Comparison of ENCODE assay signal across 8 mouse cellular contexts in the genomic region with DNA sequence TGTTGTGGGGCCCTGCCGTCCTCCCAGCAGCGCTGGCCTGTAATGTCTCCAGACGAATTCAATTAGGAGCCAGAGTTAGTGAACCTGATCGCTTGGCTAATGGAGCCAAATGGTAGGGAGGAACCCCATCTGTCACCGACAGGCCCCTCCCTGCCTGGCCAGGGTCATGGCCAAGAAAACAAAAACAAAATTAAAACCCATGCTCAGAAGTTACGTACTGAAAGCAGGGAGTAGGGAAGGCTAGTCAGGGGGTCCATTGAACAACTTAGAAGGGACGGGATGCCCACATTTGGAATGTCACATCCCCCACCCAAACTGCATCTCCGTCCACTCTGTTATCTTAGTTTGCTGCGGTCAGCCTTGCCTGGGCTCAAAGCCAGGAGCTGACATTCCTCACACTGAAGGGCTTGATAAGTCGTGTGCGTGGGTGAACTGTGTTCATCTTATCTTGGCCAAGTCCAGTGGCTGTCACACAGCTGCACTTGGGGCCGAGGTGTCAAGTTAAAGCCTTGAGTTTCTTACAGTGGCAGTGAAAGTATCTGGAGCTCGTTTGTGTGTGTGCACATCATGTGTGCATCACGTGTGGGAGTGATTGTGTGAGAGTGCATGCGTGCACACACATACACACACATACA. TPM values are rescaled to one million over a fixed set of nuclear protein-coding genes. Genes with fewer than 3 reads are reported as not detected.
DNase-seq lines count a peak whose midpoint lies in the region; ATAC-seq and TF ChIP-seq lines count a peak whose summit lies in the region.
"Had no signal": no experiment of that assay in that cellular context is flagged by ENCODE, and none has a peak within 500 bp of the region (broad histone marks: within the 10 kb centered on the region; RNA-seq: fewer than 3 reads in every experiment).

No protein-coding gene starts in this region.

- 38% methylated on average over 15 of the region's 15 CpGs for WGBS in hindbrain, embryonic 13.5 days

- H3K27ac ChIP-seq in hindbrain, embryonic 13.5 days, result peak overlapping the region; percentile 70
- H3K27ac ChIP-seq: liver, embryonic 15.5 days had no signal

- no peaks in the 10 kb centered on the region for H3K79me3 ChIP-seq in C2C12 (ENCODE audit: low read depth)

- DNase-seq in adipocyte (ENCODE audit: low spot score), result peak; percentile 28
- DNase-seq in right cerebral cortex, postnatal 10 days (ENCODE audit: low spot score in 2 of 2), result no peak

- H3K79me2 ChIP-seq in C2C12 (ENCODE audit: control insufficient read depth, insufficient read depth) (no peaks in the 10 kb centered on the region), myocyte (ENCODE audit: control insufficient read depth, insufficient read depth) (no peaks in the 10 kb centered on the region)

- no peaks in the 10 kb centered on the region for H3K36me3 ChIP-seq in C2C12 (ENCODE audit: control insufficient read depth, insufficient read depth)
- H3K36me3 ChIP-seq in hindbrain, embryonic 13.5 days, result no peaks in the 10 kb centered on the region
- H3K36me3 ChIP-seq in myocyte (ENCODE audit: control insufficient read depth, insufficient read depth), result no peaks in the 10 kb centered on the region
- H3K36me3 ChIP-seq: liver, embryonic 15.5 days had no signal

- no peak overlapping the region for H3K9ac ChIP-seq in hindbrain, embryonic 13.5 days
- H3K9ac ChIP-seq: liver, embryonic 15.5 days had no signal

- peaks cover 34% of the 10 kb centered on the region for H3K4me1 ChIP-seq in hindbrain, embryonic 13.5 days (replicated peaks)
- H3K4me1 ChIP-seq: liver, embryonic 15.5 days had no signal

- TF ChIP-seq CTCF in C2C12 (IDR thresholded peaks at IDR 0.05; ENCODE audit: control insufficient read depth, insufficient read depth, insufficient read length), result no peak

- no peak overlapping the region for H3K4me2 ChIP-seq in hindbrain, embryonic 13.5 days
- peak overlapping the region; percentile 80 for H3K4me2 ChIP-seq in myocyte (ENCODE audit: low read depth)
- H3K4me2 ChIP-seq: liver, embryonic 15.5 days had no signal

- H3ac ChIP-seq in C2C12 (ENCODE audit: control insufficient read depth, insufficient read length, low read depth) (no peak overlapping the region), myocyte (ENCODE audit: control insufficient read depth, insufficient read length) (no peak overlapping the region)

- H3K27me3 ChIP-seq in C2C12 (ENCODE audit: control insufficient read depth, insufficient read depth, insufficient read length) (no peaks in the 10 kb centered on the region), myocyte (ENCODE audit: control insufficient read depth, insufficient read depth, insufficient read length) (no peaks in the 10 kb centered on the region)
- H3K27me3 ChIP-seq in hindbrain, embryonic 13.5 days, result peaks cover 21% of the 10 kb centered on the region

- no peak for TF ChIP-seq POLR2A in myocyte (IDR thresholded peaks at IDR 0.05; ENCODE audit: insufficient read length, low read depth)

- peak; percentile 72 for ATAC-seq in erythroblast, adult 5-6 weeks (replicated peaks; ENCODE audit: low FRiP score, poor library complexity, severe bottlenecking)
- ATAC-seq in hindbrain, embryonic 13.5 days (ENCODE audit: low FRiP score), result peak; percentile 51
- ATAC-seq in activated CD4-positive, CD25-positive, alpha-beta regulatory T cell, adult 4 months, result no peak

- H3K9me3 ChIP-seq in hindbrain, embryonic 13.5 days, result no peaks in the 10 kb centered on the region
- H3K9me3 ChIP-seq: liver, embryonic 15.5 days had no signal

- H3K4me3 ChIP-seq in C2C12 (ENCODE audit: insufficient read depth, poor library complexity, severe bottlenecking) (no peak overlapping the region), myocyte (no peak overlapping the region)
- no peak overlapping the region for H3K4me3 ChIP-seq in hindbrain, embryonic 13.5 days
- H3K4me3 ChIP-seq: liver, embryonic 15.5 days had no signal

TF ChIP-seq in C2C12, 6 proteins besides CTCF, POLR2A, EP300 and RAD21:
- no peak for TF ChIP-seq MYOG (IDR thresholded peaks at IDR 0.05; ENCODE audit: control insufficient read depth, extremely low read depth, insufficient read length)
- TF ChIP-seq USF1 (IDR thresholded peaks at IDR 0.05; ENCODE audit: low read depth), result peak; percentile 61
- peak; percentile 34 for TF ChIP-seq MAX (IDR thresholded peaks at IDR 0.05)
- no peak for TF ChIP-seq FOSL1 (IDR thresholded peaks at IDR 0.05; ENCODE audit: insufficient read depth, low read length, poor library complexity, severe bottlenecking)
- peak; percentile 91 for TF ChIP-seq MYOD1 (IDR thresholded peaks at IDR 0.05; ENCODE audit: control insufficient read depth, insufficient read length, low read depth)

TF ChIP-seq in myocyte, 11 proteins besides CTCF, POLR2A, EP300 and RAD21:
- peak; percentile 63 for TF ChIP-seq USF1 (IDR thresholded peaks at IDR 0.05; ENCODE audit: low read depth)
- TF ChIP-seq MAX (IDR thresholded peaks at IDR 0.05; ENCODE audit: low read depth), result no peak
- no peak for TF ChIP-seq SRF (IDR thresholded peaks at IDR 0.05; ENCODE audit: control insufficient read depth, insufficient read length, low read depth)
- TF ChIP-seq REST (IDR thresholded peaks at IDR 0.05; ENCODE audit: insufficient read depth, insufficient read length), result no peak
- TF ChIP-seq CEBPB (IDR thresholded peaks at IDR 0.05; ENCODE audit: insufficient read depth, poor library complexity, severe bottlenecking), result no peak
- TF ChIP-seq MYOD1 (IDR thresholded peaks at IDR 0.05; ENCODE audit: control insufficient read depth in 1 of 3, insufficient read length in 2 of 3, low read depth in 2 of 3), result peak in 2 of 3 experiments; percentile 88 to 90
- TF ChIP-seq TCF3 (IDR thresholded peaks at IDR 0.05; ENCODE audit: insufficient read length, low read depth), result peak; percentile 65
- TF ChIP-seq MYOG (IDR thresholded peaks at IDR 0.05; ENCODE audit: control insufficient read depth in 1 of 3, insufficient read depth in 1 of 3, insufficient read length in 2 of 3, low read depth in 2 of 3), result peak; percentile 43 to 97 (median 75)
- TF ChIP-seq TCF12 (IDR thresholded peaks at IDR 0.05; ENCODE audit: insufficient read depth, poor library complexity, severe bottlenecking), result peak; percentile 44

RNA-seq across cellular contexts. Expression of a gene that starts 53.2 kb away (rescaled TPM):
- polyA plus RNA-seq in C2C12 (2012; fragmentation: generic; extraction: Trizol) (13.6 TPM), myocyte (2012; fragmentation: generic; extraction: Trizol) (30.6 TPM)
- total RNA-seq in erythroblast, adult 5-6 weeks (2015; ENCODE audit: low replicate concordance), result not detected in 2 replicates
- not detected in 2 replicates for total RNA-seq in erythroblast, adult 5-6 weeks (2017; ENCODE audit: low replicate concordance)
- polyA plus RNA-seq in hindbrain, embryonic 13.5 days (2015; fragmentation: Nextera tagmentation; extraction: Ambion mirVana), result 0.25 and 0.32 TPM in 2 replicates
- polyA plus RNA-seq in activated CD4-positive, CD25-positive, alpha-beta regulatory T cell, adult 4 months (2017; shearing (Covaris generic)), result under 1 TPM in 1 of 2 experiments, not detected in 1; 0.04 TPM

Comparison
In these comparisons a context has a peak if more than half of its experiments do, and no peak if none do; other contexts are left out.
1. RNA of a gene that starts 53.2 kb away (polyA plus RNA-seq): 30.6 TPM in myocyte (single experiment) and 13.6 TPM in C2C12 (single experiment); 0.25 to 0.32 TPM in hindbrain, embryonic 13.5 days and 0.04 TPM in activated CD4-positive, CD25-positive, alpha-beta regulatory T cell, adult 4 months; every median in the first group is over 10 times any median in the second.